Mouse (Mus musculus) embryonic fibroblast, embryonic 13.5 days (primary cell): ENCODE data around the gene Rptor. TPM values are rescaled to one million over a fixed set of nuclear protein-coding genes. Genes with fewer than 3 reads are reported as not detected.

ENCODE experiments used
- H3K27ac ChIP-seq: 2 replicates; pipeline ENCODE4 v1.5.1; 2012; ENCODE audit warnings: low read length, control low read depth, inconsistent platforms; ENCODE audit not compliant: insufficient read depth
- H3K4me1 ChIP-seq: 2 replicates; pipeline ENCODE4 v1.6.1; 2011; ENCODE audit warnings: low read length; ENCODE audit not compliant: control insufficient read depth, insufficient read depth
- H3K4me3 ChIP-seq: 2 replicates; pipeline ENCODE4 v1.5.1; 2011; ENCODE audit warnings: mild to moderate bottlenecking, control low read depth, low read length; ENCODE audit not compliant: insufficient read depth
- CTCF ChIP-seq: IDR thresholded peaks from 2 replicates; pipeline ENCODE4 v1.5.1; 2011; ENCODE audit warnings: mild to moderate bottlenecking, control low read depth, low read length, moderate library complexity, borderline replicate concordance; ENCODE audit not compliant: insufficient read depth
- POLR2A ChIP-seq: IDR thresholded peaks from 2 replicates; pipeline ENCODE4 v1.6.1; 2011; ENCODE audit warnings: low read depth, mild to moderate bottlenecking, control low read depth, low read length, moderate library complexity
- polyA plus RNA-seq: library from polyadenylated mRNA; stranded (reverse); fragments of >200 nt; gene quantifications from 2 replicates; pipeline ENCODE4 v1.2.4, GENCODE M21; 2011; ENCODE audit warnings: low read depth; ENCODE audit not compliant: missing spikeins, insufficient read length

The Rptor gene
- polyA plus RNA-seq, 1 experiment = 31.7 TPM

- Histone ChIP-seq H3K27ac (no peak overlapping the region), H3K4me1 (peaks cover 15% of the 10 kb centered on the region), H3K4me3 (no peak overlapping the region)
- TF ChIP-seq CTCF (no peak), POLR2A (no peak)
Observed at GRCm38 (mm10) chr11:119624955-119625354, 22.2 kb downstream of the Rptor start.

GRCm38 (mm10) chr11:119625476-119625875 lies 22.8 kb downstream of the Rptor start:
- TF ChIP-seq CTCF = no peak
- no peak for TF ChIP-seq POLR2A

GRCm38 (mm10) chr11:119625943-119626342 lies 23.2 kb downstream of the Rptor start:
- Histone ChIP-seq H3K4me3 (no peak overlapping the region), H3K4me1 (peaks cover 15% of the 10 kb centered on the region), H3K27ac (no peak overlapping the region)
- TF ChIP-seq CTCF = no peak
- no peak for TF ChIP-seq POLR2A

More at GRCm38 (mm10) chr11:119625476-119625875, 22.8 kb downstream of the Rptor start:
- no peak overlapping the region for H3K4me3 ChIP-seq
- H3K27ac ChIP-seq = no peak overlapping the region
- peaks cover 15% of the 10 kb centered on the region for H3K4me1 ChIP-seq

GRCm38 (mm10) chr11:119627243-119627642 lies 24.5 kb downstream of the Rptor start:
- TF ChIP-seq CTCF = no peak
- no peak for TF ChIP-seq POLR2A
- peaks cover 15% of the 10 kb centered on the region for H3K4me1 ChIP-seq
- H3K4me3 ChIP-seq = no peak overlapping the region
- no peak overlapping the region for H3K27ac ChIP-seq

DNA sequence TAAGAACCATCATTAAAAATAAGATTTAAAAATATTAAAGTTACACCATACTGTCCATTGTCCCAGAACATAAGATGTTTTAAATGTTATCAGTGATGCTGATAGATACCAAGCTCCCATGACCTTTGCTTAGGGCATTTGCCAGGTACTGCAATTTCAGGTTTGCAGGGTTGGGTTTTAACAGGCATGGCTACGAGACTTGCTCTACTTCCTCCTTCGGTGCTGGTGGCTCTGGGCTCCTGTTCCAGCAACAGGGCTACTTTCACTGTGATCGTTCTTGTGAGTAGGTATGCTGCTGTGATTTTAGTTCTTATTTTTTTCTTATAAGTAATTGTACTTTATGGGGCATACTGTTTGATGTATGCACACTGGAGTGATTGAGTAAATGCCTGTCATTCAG lies 26.4 kb downstream of the Rptor start:
- H3K27ac ChIP-seq = no peak overlapping the region
- no peak for TF ChIP-seq CTCF
- TF ChIP-seq POLR2A = no peak

GRCm38 (mm10) chr11:119630329-119630728 lies 27.6 kb downstream of the Rptor start:
- no peak overlapping the region for H3K4me3 ChIP-seq
- TF ChIP-seq POLR2A (no peak), CTCF (no peak)
- peaks cover 7% of the 10 kb centered on the region; the same call in 1 of the 2 replicates for H3K4me1 ChIP-seq
- H3K27ac ChIP-seq = no peak overlapping the region

More for the DNA sequence above, 26.4 kb downstream of the Rptor start:
- peaks cover 15% of the 10 kb centered on the region for H3K4me1 ChIP-seq
- H3K4me3 ChIP-seq = no peak overlapping the region

- TF ChIP-seq POLR2A = no peak
- TF ChIP-seq CTCF = no peak
Observed at GRCm38 (mm10) chr11:119631222-119631870, 28.6 kb downstream of the Rptor start.

DNA sequence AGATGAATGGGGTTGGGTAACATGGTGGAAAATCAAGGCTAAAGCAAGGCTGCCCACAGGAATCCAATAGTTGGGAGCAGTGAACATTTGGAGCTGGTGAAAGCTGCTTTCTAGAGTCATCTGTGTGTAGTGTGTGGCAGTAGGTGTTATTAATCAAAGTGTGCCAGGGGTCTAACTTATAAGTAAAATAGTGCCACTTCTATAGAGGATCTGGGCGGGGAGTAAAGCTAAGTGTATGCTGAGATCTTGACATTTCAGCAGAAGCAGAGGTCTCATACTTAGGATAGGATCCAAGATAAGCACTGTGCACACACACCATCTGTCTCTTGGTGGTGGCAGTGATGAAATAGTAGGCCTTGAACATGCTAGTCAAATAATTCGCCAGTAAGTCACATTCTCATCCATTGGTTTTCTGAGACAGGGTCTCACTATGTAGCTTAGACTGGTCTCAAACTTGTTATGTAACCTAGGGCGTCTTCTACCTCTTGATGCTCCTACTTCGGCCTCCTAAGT lies 33.7 kb downstream of the Rptor start:
- no peak overlapping the region for H3K27ac ChIP-seq
- H3K4me1 ChIP-seq = peaks cover 8% of the 10 kb centered on the region; the same call in 1 of the 2 replicates
- no peak for TF ChIP-seq POLR2A
- no peak for TF ChIP-seq CTCF
- H3K4me3 ChIP-seq = no peak overlapping the region

More at GRCm38 (mm10) chr11:119631222-119631870, 28.6 kb downstream of the Rptor start:
- Histone ChIP-seq H3K4me3 (no peak overlapping the region), H3K27ac (no peak overlapping the region), H3K4me1 (peaks cover 4% of the 10 kb centered on the region; the same call in 1 of the 2 replicates)

DNA sequence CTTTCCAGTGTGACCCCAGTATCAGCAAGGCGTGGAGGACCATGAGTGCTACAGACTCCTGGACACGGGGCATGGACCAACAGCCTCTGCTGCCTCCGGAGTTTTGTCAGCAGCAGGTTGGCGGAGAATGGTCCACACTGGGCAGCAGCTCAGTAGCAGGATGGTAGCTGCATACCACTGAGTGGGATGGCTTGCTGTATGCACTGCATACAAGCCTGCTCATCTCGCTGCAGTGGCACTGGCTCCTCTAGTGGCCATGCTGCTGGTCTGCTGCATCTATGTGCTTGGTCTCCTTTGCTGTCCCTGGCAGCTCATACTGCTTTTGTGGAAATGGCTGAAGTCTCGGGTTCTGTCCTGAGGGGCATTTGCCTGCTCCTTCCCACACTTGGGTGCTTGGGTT lies 34.8 kb downstream of the Rptor start:
- H3K4me1 ChIP-seq = peaks cover 8% of the 10 kb centered on the region; the same call in 1 of the 2 replicates
- H3K27ac ChIP-seq = no peak overlapping the region
- no peak overlapping the region for H3K4me3 ChIP-seq
- TF ChIP-seq POLR2A = no peak
- peak; percentile 71; the same call in 1 of the 2 replicates for TF ChIP-seq CTCF

- no peak overlapping the region for H3K4me3 ChIP-seq
- H3K4me1 ChIP-seq = peaks cover 8% of the 10 kb centered on the region; the same call in 1 of the 2 replicates
- no peak for TF ChIP-seq CTCF
- no peak for TF ChIP-seq POLR2A
- no peak overlapping the region for H3K27ac ChIP-seq
Observed at GRCm38 (mm10) chr11:119640491-119640890, 37.8 kb downstream of the Rptor start.
